Mouse (Mus musculus) left cerebral cortex, adult 8-10 months (tissue): ENCODE measurements around the gene Errfi1. TPM values are rescaled to one million over a fixed set of nuclear protein-coding genes. Genes with fewer than 3 reads are reported as not detected.

ENCODE experiments used
- DNase-seq, 2 experiments: peaks; one replicate each; pipeline ENCODE4 v3.0.0; 2022; ENCODE audit warnings: low spot score in 2 of 2
- total RNA-seq, 4 experiments: library from RNA; stranded (reverse); gene quantifications; 2 replicates each; pipeline ENCODE4 v1.2.4; 2022

Errfi1 gene
- 10 to 100 TPM; 25.4 to 28.1 (median 26.1) TPM for total RNA-seq

DNA sequence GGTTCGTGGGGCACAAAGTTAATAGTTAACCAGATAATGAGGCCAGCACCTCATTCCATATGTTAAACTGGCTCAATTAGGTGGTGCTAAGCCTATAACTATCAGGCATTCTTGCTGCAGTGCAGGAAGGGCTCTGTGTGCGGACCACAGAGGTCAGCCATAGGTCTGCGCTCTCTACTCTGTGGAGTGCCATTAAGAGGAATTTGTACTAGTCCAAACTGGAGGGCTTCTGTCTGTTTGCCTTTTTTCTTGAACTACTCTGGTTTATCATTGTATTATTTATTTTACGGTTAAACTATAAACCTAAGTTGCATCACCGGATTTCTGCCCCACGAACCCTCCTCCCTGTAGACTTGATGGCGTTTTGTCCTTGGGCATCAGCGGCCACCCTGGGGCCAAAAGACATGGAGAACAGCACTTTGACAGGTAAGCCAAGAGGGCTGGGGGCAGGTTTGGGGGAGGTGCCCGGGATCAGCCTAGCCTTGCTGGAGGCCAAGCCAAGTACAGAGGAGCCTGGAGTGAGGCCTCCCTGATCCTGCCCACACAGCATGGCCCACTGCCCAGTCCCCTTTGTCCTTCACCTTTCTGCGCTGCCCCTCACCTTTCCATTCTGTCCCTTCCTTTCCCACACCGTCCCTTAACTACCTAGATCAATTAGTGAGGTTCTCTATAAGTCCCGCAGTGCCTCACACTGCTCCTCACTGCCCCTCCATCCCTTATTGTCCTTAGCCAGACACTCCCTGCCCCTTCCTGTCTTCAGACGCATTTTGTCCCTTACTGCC is at the start of gene Errfi1:
TSS of gene Errfi1 (plus strand) at position 240 of the 782 bp plus-strand sequence.
- no peak for DNase-seq

DNA sequence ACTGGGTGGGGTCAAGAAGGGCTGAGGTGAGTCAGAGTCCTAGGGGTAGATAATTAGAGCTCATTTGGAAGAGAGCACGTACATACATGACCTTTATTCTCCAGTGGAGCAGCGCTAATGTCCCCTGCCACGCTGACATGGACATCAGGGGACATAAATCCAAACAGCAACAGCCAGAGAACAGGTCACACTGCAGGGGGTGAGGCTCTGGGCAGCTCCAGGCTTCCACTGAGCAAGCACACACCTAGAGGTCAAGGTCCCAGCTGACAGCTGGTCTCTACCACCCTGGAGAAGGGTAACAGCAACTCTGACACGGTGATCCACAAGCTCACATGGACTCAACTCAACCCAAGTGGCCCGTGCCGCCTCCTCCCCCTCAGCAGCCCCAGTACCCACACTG is 49.5 kb upstream of the Errfi1 start:
- no peak for DNase-seq

DNA sequence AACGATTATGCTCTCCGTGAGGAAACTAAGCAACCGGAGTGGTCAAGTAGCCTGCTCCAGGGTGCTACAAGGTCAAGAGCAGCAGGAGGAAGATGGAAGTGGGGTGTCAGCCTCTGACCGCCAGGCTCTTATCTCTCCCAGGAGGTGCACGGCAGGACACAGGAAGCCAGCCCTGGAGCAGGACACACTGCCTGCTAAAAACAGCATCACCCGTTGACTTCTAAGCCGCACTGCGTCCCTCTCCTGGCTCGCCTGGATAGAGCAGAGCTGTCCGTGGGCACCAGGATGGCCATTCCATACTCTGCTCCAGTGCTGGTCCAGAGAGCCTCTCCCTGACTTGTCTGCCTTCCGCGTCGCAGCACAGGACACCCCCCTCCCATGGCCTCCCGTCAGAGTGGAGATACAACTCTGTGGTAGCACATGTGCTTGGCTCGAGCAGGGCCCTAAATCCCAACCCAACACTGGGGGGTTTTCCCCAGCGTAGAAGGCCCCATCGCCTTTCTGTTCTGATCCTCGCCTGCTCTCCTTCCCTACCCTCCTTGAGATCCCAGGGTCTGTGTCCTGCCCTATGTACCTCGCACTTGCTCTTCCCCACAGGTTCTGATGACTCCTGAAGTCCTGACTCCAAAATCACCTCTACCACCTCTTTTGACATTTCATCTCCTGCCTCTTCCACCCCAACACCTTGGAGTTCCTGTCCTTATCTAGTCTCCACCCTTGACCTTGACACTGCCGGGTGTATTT is 45.8 kb upstream of the Errfi1 start:
- no peak for DNase-seq

DNA sequence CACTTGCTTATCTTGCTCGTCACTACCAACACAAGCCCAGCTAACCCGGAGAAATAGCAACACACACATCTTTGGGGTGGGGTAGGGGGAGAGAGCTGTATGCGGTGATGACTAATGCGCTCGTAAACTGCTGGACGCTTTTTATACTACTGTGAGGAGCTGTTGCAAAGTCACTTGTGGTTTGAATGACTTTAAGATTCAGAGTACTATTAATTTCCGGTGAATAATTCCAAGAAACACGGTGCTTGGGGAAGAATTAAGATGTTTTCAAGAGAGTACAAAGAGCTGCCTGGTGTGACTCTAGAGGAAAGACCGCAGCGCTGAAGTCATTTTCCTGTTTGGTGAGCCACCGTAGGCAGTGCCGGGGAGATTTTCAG is 45.3 kb upstream of the Errfi1 start:
- DNase-seq: no peak

DNA sequence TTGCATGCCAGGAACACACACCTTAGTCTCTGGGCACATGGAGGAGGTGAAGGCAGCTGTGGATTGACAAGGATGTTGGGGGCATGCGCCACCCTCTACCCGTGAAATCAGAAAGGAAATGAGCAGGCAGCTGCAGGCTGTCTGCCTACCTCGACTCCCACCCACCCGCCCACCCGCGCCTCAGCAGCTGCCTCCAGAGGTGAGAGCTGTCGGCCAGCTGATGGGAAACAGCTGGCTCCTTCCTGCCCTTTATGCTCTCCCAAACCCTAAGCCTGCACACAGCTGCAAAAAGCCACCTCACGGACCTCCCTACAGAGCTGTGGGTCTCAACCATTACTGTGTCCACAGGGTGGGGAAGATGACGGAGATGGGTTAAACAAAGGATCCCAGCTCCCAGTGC is 44.4 kb upstream of the Errfi1 start:
- no peak for DNase-seq

DNA sequence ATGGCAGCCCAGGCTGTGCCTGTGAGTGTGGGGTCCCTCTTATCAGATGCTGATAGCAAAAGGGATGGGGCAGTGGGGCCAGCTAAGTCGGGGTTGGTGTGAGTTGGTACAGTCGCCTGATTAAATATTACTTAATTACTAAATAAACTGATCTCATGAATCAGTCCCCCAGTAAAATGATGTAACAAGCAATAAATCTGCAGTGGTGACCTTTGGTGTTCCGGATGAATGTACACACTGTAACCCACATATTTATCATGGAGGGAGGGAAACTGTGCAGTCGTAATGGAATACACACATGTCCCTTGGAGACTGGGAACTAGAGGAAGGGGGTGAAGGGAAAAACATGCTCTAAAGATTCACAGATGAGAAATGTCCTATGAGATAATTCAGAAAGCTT is 38.6 kb upstream of the Errfi1 start:
- DNase-seq: no peak

DNA sequence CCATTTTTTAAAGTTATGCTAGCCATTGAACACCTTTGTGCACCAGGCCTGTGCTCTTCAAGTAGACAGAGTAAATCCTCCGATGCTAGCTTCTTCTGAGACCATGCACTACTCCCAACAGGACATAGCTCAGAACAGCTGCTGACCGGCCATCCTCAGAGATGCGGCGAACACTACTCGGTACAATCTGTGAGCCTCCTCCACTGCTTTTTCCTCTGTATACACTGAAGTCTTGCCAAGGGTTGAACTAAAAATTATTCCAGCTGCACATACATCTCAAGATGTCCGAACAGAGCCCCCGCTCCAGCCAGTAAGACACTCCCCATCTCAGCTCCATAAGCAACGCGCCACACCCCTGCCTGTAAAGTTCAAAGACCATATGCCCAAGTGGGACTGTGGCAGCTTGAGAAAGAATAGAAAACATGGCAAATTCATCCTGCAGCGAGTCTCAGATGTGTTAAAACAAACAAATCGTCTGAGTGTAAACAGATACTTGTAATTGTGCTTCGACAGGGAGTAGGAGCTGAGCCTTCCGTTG is 37.2 kb upstream of the Errfi1 start:
- no peak for DNase-seq

DNA sequence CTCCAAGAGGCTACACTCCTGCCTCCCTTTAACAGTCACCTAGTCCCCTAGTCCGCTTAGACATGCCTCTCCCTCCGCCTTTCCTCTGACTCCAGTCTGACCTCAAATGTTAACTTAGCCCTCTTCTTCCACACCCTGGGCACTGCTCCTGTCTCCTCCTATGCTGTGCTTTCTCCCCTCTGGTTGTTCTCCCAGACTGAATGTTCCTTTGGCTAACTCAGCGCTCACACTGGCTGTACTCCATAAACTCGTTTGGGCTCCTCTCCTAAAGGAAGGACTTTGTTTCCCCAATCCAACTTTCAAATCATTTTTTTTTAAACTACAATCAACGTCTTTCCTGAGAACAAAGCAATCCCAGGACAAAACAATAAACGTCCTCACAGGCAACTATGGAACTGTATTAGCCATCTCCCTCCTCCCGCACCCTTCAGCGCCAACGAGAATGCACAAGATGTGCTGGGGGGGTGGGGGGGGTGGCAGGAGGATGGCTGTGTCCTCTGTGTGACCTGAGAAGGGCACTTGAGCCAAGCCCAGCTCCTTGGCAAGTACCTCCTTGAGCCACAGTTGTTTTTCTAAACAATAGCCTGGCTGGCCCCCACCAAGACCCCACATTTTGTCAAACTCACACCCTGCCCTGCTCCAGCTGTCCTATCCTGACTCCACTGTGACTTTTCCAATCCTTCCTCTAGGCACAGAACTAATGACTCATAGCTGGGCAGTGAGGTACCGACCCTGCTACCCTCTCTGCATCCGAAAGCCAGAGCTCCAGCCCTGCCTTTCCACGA is 34.4 kb upstream of the Errfi1 start:
- no peak for DNase-seq

DNA sequence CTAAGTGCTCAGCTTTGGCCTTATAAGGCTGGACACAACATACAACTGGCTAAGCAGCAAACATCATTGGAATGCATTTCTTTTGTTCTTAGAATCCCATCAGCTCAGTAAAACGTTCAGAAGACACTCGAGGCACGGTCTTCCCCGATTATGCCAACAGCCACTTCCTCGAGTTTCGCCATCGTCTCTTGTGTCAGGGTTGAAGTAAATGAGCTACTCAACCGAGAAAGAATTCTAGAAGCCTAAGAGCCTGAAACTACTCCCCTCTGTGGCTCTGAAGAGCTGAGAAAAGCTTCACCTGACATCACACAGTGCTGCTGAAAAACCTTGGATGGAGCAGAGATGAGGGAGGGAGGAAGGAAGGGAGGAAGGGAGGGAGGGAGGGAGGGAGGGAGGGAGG is 32.3 kb upstream of the Errfi1 start:
- no peak for DNase-seq

DNA sequence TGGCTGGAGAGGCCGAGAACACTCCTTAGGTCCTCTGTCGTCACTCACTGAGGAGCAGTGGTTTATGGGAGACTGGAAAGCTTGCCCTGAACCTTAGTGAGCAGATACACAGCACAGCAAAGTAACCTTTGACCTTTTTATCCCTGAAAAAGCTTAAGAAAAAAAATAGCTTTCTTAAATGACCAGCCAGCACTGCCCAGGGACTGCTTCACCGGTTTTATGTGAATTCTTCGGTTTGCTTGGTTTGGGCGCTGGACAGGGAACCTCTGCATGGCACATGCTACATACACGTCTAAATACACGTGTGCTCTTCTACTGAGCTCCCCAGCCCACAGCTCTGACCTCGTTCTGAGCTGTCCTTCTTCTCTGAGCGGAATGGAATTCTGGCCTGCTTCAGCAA is 31.1 kb upstream of the Errfi1 start:
- no peak for DNase-seq

DNA sequence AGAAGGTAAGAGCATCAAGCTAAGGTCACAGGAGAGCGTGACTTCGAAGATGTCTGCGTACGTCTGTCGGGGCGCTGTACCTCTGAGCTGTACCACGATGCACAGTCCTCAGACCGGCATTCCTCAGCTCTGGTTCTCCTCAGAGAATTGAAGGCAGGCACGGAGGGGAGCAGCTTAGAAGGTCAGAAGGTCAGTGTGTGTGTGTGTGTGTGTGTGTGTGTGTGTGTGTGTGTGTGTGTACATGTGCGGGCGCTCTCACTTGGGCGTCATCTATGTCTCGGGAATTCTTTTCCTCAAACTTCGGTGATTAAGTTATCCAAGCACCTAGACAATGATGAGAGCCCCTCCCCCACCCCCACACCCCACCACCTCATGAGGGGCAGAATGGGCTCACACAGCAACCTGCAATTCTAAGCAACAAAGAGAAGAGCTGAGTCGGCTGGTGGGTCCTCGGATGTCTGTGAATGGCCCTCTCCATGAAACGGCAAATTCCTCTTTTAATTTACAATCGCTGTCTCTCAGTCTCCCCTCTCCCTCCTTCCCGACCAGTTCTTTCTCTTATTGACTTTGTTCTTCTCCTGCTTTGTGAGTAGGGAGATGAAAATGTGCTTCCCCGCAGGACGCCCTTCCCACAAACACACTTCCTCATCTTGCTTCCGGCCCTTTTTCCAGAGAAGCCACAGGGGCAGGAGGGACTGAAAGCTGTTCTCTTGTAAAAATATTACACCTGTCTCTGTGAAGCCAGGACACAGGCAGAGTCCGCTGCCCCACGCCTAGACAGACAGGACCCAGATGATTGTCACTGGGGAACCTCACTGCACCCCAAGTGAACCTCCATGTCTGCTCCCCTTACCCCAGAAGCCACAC is 29.9 kb upstream of the Errfi1 start:
- no peak for DNase-seq

DNA sequence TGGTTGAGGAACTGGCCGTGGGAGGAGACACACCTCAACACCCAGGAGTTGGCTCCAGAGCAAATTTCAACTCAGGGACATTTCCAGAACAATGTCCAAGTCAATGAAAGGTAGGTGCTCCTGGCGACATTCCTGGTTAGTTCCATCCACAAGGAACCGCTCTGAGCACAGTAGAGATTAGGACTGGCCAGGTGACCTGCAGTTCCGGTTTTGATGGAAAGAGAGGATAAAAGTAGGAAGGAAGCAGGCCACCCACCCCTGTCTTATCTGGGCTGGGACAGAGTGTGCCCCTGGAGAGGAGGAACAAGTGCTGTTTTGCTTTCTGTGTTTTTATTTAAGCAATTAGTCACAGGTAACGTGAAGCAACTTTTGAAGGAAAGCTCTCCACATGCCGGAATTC is 28.8 kb upstream of the Errfi1 start:
- DNase-seq: no peak

DNA sequence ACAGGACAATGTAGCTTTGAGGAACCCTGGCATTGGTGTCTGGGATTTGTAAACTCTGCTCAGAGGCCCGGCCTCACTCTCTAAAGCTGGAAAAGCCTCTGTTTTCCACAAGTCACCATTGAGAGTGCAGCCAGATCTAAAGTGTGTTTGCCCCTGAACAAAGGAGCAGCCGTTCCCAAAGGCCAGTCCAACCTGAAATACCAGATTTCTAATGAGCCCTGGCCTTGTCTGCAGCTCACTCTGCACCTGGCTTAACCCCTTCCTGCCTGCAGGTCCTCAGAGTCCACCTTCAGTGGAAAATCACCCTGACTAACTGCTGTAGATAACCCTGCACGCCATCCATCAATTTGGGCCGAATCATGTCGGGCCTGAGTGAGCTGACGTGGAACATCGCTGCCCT is 28.2 kb upstream of the Errfi1 start:
- DNase-seq: no peak

DNA sequence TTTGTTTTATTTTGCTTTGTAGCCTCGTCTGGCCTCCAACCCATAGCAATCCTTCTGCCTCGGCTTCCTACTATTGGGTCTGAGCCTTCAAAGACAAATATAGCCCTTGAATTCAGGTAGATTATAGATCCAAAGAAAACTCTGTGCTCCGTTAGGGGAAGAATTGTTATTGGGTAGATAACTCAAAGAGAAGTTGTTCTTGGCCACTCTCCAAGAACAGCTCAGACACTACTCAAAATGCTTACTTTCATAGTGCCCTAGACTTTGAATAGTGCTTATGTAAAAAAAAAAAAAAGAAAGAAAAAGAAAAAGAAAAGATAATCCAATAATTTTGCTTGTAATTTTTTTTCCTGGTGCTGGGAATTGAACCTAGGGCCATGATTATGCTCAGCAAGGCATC is 22.4 kb upstream of the Errfi1 start:
- no peak for DNase-seq

DNA sequence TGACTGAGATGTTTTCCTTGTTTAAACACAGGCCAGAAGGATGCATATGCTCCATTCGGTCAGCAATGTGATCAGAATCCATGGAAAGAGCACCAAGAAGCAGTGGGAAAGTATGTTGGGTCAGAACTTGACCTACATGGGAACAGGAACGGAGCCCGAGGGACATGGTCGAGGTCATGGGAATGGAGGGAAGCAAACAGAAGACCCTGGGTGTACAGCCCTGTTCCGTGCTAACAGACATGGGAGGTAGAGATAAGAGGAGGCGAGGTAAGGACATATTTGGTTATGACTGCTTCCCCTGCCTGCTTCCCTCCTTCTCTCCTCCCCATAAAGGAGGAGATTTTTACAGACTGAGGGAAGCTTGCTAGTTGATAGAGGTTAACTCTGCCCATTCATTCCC is 21.8 kb upstream of the Errfi1 start:
- no peak for DNase-seq

DNA sequence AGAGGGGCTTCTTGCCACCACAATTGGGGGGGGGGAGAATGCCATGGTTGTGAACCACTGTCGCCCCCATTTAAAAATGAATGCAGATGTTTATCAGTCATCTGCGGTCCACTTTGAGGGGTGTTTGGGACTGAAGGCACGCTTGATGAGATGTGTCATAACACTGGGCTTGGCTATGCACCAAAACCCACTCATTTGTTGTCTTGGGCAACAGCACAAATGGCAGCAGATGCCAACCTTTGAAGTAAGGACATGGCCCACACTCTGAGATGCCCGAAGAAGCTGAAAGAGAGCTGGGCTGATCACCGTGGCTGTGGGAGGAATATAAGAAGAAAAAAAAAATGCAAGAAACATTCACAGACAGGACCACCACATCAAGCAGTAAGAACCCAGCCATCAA is 18.6 kb upstream of the Errfi1 start:
- no peak for DNase-seq

DNA sequence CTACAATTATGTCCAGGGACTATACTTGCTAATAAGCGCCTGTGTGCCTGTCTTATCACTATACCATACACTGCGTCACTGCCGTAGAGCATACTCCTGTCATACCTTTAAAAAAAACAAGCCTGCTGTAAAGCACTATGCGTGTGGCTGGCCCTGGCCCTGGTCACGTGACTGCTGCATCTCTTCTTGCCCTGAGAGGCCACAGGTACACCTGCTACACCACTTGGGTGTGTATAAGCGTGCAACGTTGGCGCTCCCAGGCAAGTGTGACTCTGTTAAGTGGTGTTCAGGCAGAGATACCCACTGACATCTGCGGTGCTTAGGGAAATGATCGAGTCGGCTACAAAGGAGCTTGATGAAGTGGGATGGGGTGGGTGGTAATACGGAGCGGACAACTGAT is 17.5 kb upstream of the Errfi1 start:
- no peak for DNase-seq

DNA sequence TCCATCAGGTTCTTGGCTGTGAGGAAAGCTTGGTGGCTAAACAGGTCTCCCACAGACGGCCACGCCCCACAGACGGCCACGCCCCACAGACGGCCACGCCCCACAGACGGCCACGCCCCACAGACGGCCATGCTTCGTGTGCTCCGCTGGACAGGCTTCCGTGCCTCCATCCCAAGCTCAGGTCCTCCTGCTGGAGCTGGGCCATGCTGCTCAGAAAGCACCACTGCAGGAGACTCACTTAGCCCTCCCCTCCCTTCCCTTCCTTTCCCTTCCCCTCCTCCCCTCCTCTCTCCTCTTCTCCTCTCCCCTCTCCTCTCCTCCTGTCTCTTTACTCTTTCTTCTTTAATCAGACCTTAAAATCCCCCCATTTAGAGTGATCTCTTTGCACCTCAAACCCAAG is 16.8 kb upstream of the Errfi1 start:
- no peak for DNase-seq

DNA sequence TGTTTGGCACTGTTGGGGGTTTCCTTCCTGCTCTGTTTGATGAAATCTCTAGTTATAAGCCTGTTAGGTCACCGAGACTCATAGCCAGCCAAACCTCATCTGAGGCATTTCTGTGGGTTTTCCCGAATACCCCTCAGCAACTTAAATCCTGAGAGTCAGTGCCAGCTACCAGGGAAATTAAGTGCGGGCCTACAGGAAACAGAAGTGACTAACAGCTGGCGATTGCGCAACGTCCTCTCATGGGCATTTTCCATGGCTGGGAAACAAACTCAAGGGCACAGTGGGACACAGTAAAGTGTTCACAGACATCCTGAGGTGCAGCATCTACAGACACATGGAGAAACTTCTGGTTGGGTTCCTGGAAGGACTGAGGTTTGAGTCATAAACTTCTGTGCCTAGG is 16.3 kb upstream of the Errfi1 start:
- DNase-seq: no peak

DNA sequence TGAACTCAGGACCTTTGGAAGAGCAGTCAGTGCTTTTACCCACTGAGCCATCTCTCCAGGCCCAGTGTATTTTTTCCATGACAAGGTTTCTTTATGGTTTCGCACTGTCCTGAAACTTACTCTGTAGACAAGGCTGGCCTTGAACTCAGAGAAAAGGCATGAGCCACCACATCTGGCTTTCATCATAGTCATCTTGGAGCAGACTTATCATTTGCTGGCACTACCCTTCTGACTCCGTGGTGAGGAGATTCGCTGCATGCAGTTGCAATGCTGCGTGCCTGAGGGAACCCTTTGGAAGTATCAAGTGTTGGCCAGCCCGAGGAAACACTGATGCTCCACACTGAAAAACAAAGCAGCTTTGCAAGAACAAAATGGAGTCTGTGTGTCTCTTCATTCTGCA is 11.7 kb upstream of the Errfi1 start:
- no peak for DNase-seq

DNA sequence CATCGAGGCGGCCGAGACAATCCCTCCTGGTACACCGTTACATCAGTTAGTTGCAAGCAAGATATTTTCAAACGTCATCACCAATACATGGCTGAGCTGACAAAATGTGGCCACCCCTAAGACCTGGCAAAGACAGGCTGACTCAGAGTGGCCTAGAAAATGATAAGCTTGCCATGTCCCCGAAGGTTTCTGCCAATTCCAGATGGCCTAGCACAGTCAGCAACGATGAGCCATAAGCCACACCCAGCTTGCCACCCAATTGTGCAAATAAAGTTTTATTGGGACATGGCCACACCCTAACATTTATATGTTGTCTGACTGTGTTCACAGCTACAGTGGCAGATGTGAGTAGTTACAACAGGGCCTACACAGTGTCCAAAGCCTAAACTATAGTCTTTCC is 10.5 kb upstream of the Errfi1 start:
- DNase-seq: no peak
